Mouse (Mus musculus) intestine, embryonic 14.5 days (tissue): ENCODE results near the gene Ntm. TPM values are rescaled to one million over a fixed set of nuclear protein-coding genes. Genes with fewer than 3 reads are reported as not detected.
A peak's percentile ranks its signal among the peaks of the same experiment; 100 is the strongest.

Source experiments
- ATAC-seq: fragments of 200-750 bp; cut with Nextera tagmentation; replicated peaks from 2 replicates; pipeline ENCODE4 v1.8.0; 2017; ENCODE audit warnings: low read depth, moderate number of reproducible peaks, moderate TSS enrichment, moderate library complexity; ENCODE audit not compliant: low FRiP score, low TSS enrichment
- DNase-seq: peaks from one replicate; pipeline ENCODE4 v3.0.0-alpha.2; 2018; ENCODE audit warnings: low spot score
- H3K27ac ChIP-seq: fragments of 300-500 bp; sonication (generic); 2 replicates; pipeline ENCODE4 v1.5.1; 2014; ENCODE audit warnings: low read depth, mild to moderate bottlenecking, control low read depth
- H3K27me3 ChIP-seq: fragments of 300-500 bp; sonication (generic); replicated peaks from 2 replicates; pipeline ENCODE4 v1.6.1; 2014; ENCODE audit warnings: low read length, control low read depth; ENCODE audit not compliant: control insufficient read depth, insufficient read depth
- H3K36me3 ChIP-seq: fragments of 300-500 bp; sonication (generic); 2 replicates; pipeline ENCODE4 v1.6.1; 2014; ENCODE audit warnings: low read length, control low read depth; ENCODE audit not compliant: control insufficient read depth, insufficient read depth
- H3K4me1 ChIP-seq: fragments of 300-500 bp; sonication (generic); replicated peaks from 2 replicates; pipeline ENCODE4 v1.6.1; 2014; ENCODE audit warnings: low read length, control low read depth, mixed read lengths; ENCODE audit not compliant: control insufficient read depth, insufficient read depth
- H3K4me2 ChIP-seq: fragments of 300-500 bp; sonication (generic); 2 replicates; pipeline ENCODE4 v1.6.1; 2014; ENCODE audit warnings: low read length
- H3K4me3 ChIP-seq: fragments of 300-500 bp; sonication (generic); 2 replicates; pipeline ENCODE4 v1.5.1; 2014; ENCODE audit warnings: low read depth, low read length, control low read depth, mixed read lengths
- H3K9ac ChIP-seq: fragments of 300-500 bp; sonication (generic); 2 replicates; pipeline ENCODE4 v1.6.1; 2014; ENCODE audit warnings: mild to moderate bottlenecking, low read length
- H3K9me3 ChIP-seq: fragments of 300-500 bp; sonication (generic); 2 replicates; pipeline ENCODE4 v1.6.1; 2016; ENCODE audit warnings: low read length, control low read depth; ENCODE audit not compliant: control insufficient read depth
- WGBS: fragments of 180-500 bp; shearing (Covaris S2); extraction: QIAGEN DNeasy Blood & Tissue Kit; methylation state at CpG from one replicate; pipeline ENCODE4 v1.1.7; 2014; 5-methylcytosine and 5-hydroxymethylcytosine counted together
- polyA plus RNA-seq: library from polyadenylated mRNA; unstranded; fragments of >200 nt; fragmentation: Nextera tagmentation; extraction: Ambion mirVana; gene quantifications from 2 replicates; pipeline ENCODE4 v1.2.1, GENCODE M21; 2014

Ntm gene
- polyA plus RNA-seq, 1 experiment from 2014 or later: 11.6 TPM

DNA sequence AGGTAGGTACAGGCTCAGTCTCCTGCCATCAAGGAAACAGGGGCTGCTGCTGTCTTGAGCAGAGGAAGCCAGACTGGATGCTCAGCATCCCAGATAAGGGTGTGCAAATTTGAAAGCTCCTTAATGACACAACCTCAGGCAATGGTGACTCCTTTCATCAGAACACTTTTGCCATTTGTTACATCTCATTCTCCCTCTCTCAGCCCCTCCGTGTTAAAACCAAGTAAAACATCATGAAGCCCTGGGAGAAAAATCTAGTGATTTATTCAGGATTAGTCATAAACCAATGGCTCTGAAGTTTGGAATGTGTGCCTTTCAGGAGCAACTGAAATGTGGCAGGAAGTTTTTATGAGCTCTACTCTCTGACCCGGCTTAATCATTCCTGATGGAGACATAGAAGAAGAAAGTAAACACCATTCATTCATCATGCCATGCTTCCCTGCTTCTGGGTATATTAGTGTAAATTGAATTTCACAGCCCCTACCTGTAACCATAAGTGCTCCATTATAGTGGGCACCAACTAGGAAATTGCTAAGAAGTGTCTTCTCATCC, 845.3 kb downstream of the Ntm start:
- no peak for DNase-seq
- no peak overlapping the region for H3K4me2 ChIP-seq
- no peaks in the 10 kb centered on the region for H3K9me3 ChIP-seq
- no peak for ATAC-seq
- no peak overlapping the region for H3K4me3 ChIP-seq
- no peak overlapping the region for H3K27ac ChIP-seq
- H3K36me3 ChIP-seq: no peaks in the 10 kb centered on the region
- WGBS: 27% methylated on average over 2 of the region's 2 CpGs
- H3K4me1 ChIP-seq: no peaks in the 10 kb centered on the region
- no peaks in the 10 kb centered on the region for H3K27me3 ChIP-seq
- H3K9ac ChIP-seq: no peak overlapping the region

DNA sequence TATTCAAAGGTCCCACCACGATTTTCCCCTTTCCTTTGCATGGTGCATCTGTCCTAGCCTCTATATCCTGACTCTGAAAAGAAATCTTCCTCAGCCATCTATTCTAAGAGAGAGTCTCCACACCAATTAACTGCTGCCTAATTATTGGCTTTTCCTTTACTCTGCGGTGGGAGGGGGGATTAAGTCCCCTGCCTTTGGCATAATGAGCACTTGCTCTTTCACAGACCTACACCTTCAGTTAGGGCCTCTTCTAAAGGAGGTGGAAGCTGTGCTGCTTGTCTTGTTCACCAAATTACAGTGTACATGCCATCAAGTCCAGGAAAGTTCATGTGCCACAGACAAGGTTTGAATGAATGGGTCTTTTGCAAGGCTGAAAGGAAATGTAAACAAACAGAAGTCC, 847.6 kb downstream of the Ntm start:
- Histone ChIP-seq H3K27me3 (no peaks in the 10 kb centered on the region), H3K27ac (no peak overlapping the region), H3K36me3 (no peaks in the 10 kb centered on the region), H3K4me1 (no peaks in the 10 kb centered on the region), H3K9me3 (no peaks in the 10 kb centered on the region), H3K4me3 (no peak overlapping the region), H3K4me2 (no peak overlapping the region), H3K9ac (no peak overlapping the region)
- DNase-seq (no peak), ATAC-seq (no peak)
- 57% methylated on average over 2 of the region's 2 CpGs for WGBS

DNA sequence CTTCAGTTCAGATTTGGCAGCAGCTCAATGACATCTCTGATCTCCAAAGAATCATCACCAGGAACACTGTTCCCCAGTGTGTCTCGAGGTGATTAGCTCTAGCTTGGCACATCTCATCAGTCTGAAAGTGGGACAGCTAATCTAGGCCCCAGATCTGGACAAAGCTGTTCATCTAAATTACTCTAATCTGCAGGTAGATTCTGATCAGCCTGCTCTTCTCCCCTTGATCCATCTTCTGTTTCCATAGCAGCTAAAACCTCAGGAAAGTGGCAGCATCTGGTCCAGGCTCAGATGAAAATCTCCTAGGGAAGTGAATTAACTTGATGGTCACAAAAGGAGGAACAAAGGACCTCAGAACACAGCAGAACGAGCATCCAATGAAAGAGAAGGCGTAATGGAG, 856.2 kb downstream of the Ntm start:
- Histone ChIP-seq H3K9me3 (no peaks in the 10 kb centered on the region), H3K27me3 (no peaks in the 10 kb centered on the region), H3K4me2 (no peak overlapping the region), H3K4me1 (no peaks in the 10 kb centered on the region), H3K4me3 (no peak overlapping the region), H3K36me3 (no peaks in the 10 kb centered on the region), H3K9ac (no peak overlapping the region), H3K27ac (no peak overlapping the region)
- 79% methylated on average over 3 of the region's 3 CpGs for WGBS
- ATAC-seq: no peak
- no peak for DNase-seq

DNA sequence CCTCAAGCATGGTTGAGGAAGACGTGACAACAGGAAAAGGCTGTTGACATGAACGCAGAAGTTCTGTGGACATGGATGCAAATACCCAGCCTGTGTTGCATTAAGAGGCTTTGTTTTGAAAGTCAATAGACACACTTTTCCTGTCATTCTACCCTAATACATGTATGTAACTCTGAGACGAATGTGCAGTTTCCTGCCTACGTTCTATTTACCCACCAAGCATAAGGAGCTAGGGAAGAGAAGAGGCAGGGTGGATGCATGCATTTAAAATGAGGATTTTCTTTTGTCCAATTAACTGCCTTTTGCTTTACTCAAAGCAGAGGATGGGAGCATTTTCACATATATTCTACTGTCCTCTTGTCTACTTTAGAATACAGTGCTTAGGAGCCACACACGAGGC, 858.5 kb downstream of the Ntm start:
- no peak overlapping the region for H3K4me3 ChIP-seq
- no peaks in the 10 kb centered on the region for H3K4me1 ChIP-seq
- H3K27ac ChIP-seq: no peak overlapping the region
- ATAC-seq (no peak), DNase-seq (no peak)
- H3K9ac ChIP-seq: no peak overlapping the region
- H3K9me3 ChIP-seq: no peaks in the 10 kb centered on the region
- H3K4me2 ChIP-seq: no peak overlapping the region
- no peaks in the 10 kb centered on the region for H3K27me3 ChIP-seq
- WGBS: 79% methylated on average over 5 of the region's 5 CpGs
- H3K36me3 ChIP-seq: no peaks in the 10 kb centered on the region

DNA sequence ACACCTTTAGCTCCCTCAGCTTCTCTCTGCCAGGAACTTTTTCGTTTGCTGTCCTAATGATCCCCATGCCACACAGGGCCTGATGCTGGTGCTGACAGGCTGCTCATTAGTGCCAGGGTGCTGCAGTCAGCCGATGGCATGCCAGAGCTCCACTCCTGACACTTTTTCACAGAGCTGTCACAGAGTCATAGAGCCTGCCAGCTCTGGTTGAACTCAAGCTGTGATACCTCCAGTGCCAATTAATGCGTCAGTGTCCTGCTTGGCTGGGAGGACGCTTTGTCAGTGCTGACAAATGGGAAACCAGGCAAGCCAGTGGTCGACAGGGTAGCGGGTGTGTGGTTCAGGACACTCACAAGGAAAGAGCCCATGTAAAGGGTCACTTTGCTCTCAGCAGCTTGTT, 858.9 kb downstream of the Ntm start:
- ATAC-seq (no peak), DNase-seq (no peak)
- Histone ChIP-seq H3K27ac (no peak overlapping the region), H3K4me2 (no peak overlapping the region), H3K4me3 (no peak overlapping the region), H3K9me3 (no peaks in the 10 kb centered on the region), H3K36me3 (no peaks in the 10 kb centered on the region), H3K4me1 (no peaks in the 10 kb centered on the region), H3K27me3 (no peaks in the 10 kb centered on the region), H3K9ac (no peak overlapping the region)
- WGBS: 62% methylated on average over 6 of the region's 6 CpGs

DNA sequence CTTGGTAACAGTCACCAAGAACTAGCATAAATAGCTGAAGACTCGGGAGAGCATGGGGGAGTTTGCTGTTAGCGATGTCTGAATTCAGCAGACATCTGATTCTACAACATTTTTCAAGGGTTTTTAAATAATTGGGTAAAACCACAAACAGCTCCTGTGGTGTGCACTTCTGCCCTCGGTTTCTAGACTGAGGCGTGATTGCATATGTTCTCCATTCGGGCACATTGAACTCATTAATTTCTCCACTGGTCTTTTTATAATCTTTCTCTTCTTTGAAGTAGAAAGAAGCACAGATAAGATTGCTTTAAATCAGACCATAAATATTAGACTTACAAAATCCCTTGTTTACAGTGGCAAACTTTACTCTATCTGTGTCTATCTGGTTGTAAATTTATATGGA, 862.3 kb downstream of the Ntm start:
- WGBS: 48% methylated on average over 5 of the region's 5 CpGs
- ATAC-seq (no peak), DNase-seq (no peak)

DNA sequence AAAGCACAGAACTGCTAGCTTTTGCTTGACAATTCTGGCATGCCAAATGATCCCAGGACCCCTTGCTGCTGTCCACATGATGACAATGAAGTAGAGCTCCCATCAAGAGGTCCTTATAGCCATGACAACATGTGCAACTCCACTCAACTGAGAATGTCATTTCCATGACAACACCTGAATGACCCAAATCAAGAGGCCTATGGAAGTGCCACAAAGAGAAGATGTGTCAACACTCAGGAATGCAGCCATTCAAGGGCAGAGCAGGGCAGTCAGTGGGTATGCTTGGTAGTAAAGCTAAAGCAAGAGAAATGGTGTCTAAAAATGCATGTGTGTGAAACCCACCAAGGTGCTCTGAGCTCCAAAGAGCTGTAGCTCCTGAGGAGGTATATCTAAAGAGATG, 870.5 kb downstream of the Ntm start:
- H3K36me3 ChIP-seq: no peaks in the 10 kb centered on the region
- H3K4me3 ChIP-seq: no peak overlapping the region
- ATAC-seq: no peak
- no peak overlapping the region for H3K4me2 ChIP-seq
- H3K27ac ChIP-seq: no peak overlapping the region
- no peak for DNase-seq
- no peaks in the 10 kb centered on the region for H3K4me1 ChIP-seq
- no peaks in the 10 kb centered on the region for H3K27me3 ChIP-seq
- no peaks in the 10 kb centered on the region for H3K9me3 ChIP-seq
- no peak overlapping the region for H3K9ac ChIP-seq

More for the DNA sequence above, 862.3 kb downstream of the Ntm start:
- Histone ChIP-seq H3K4me2 (no peak overlapping the region), H3K4me3 (no peak overlapping the region), H3K27me3 (no peaks in the 10 kb centered on the region), H3K27ac (no peak overlapping the region), H3K9ac (no peak overlapping the region), H3K36me3 (no peaks in the 10 kb centered on the region), H3K4me1 (no peaks in the 10 kb centered on the region), H3K9me3 (no peaks in the 10 kb centered on the region)

DNA sequence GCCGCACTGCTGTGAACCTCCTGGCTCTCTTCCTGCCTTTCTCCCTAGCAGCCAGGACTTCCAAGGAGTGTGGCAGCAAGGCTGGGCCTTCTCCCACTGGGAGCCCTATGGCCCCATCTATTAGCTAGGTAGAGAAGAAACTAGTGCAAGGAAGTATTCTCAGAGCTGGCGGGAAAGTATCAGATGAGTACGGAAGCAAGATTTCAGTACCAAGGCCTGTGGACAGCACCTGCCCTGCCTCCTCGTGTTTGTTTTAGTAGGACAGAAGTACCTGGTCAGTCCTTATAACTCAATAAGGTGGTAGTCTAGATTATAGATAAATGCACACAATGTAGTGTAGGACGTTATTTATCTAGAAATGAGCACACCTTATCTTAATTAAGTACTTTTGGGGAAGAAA, 874.3 kb downstream of the Ntm start:
- WGBS: 52% methylated on average over 5 of the region's 5 CpGs
- peak; percentile 64 for DNase-seq
- ATAC-seq: no peak
- no peak overlapping the region for H3K4me2 ChIP-seq
- H3K36me3 ChIP-seq: no peaks in the 10 kb centered on the region
- H3K4me1 ChIP-seq: no peaks in the 10 kb centered on the region
- no peaks in the 10 kb centered on the region for H3K27me3 ChIP-seq
- H3K9ac ChIP-seq: no peak overlapping the region
- H3K4me3 ChIP-seq: no peak overlapping the region
- no peaks in the 10 kb centered on the region for H3K9me3 ChIP-seq
- H3K27ac ChIP-seq: no peak overlapping the region

DNA sequence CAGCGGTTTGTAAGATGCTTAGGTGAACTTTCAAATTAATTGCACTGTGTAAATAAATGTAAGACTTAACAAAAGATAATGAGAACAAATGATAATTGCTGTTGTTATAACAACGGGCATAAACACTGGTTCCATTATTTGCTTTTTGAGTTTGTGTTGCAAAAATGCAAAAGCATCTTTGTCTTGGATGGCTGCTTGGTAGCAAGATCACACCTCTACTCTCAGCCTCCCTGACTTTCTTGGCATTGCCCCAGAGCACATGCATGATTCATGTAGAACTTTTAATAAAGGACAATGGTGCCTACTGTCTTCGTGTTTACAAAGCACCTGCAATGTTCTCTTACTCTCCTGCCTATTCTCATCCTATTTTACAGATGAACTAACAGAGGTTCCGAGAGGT, 875.3 kb downstream of the Ntm start:
- Histone ChIP-seq H3K27ac (no peak overlapping the region), H3K4me1 (no peaks in the 10 kb centered on the region), H3K9me3 (no peaks in the 10 kb centered on the region), H3K36me3 (no peaks in the 10 kb centered on the region), H3K27me3 (no peaks in the 10 kb centered on the region), H3K4me3 (no peak overlapping the region), H3K9ac (no peak overlapping the region), H3K4me2 (no peak overlapping the region)
- WGBS: 78% methylated on average over 4 of the region's 4 CpGs
- no peak for DNase-seq
- no peak for ATAC-seq
